Mouse (Mus musculus): ENCODE measurements around the gene Tceal3. TPM values are rescaled to one million over a fixed set of nuclear protein-coding genes. Genes with fewer than 3 reads are reported as not detected.
"Not testable (repeated sequence)": the region's sequence is repeated elsewhere in the genome, so short reads cannot be mapped to it uniquely, and the experiment has no call there.

Gene Tceal3
- polyA plus RNA-seq, 1 experiment from 2014 or later = 7.2 TPM

GRCm38 (mm10) chrX:136624905-136625569 is 34.4 kb downstream of the Tceal3 start:
- Histone ChIP-seq H3K36me3 (ENCODE audit: insufficient read depth, low read length) (no peaks in the 10 kb centered on the region), H3K4me1 (ENCODE audit: insufficient read depth, low read length) (no peaks in the 10 kb centered on the region), H3K27me3 (ENCODE audit: insufficient read depth, low read length) (no peaks in the 10 kb centered on the region), H3K9ac (replicated peaks; ENCODE audit: low read length) (no peak overlapping the region), H3K27ac (ENCODE audit: low read length) (no peak overlapping the region), H3K4me3 (ENCODE audit: low read length) (no peak overlapping the region), H3K9me3 (ENCODE audit: low read length) (no peaks in the 10 kb centered on the region), H3K4me2 (replicated peaks; ENCODE audit: low read depth, low read length) (no peak overlapping the region)
- 54% methylated on average over 9 of the region's 9 CpGs for WGBS
- ATAC-seq (ENCODE audit: low FRiP score, low TSS enrichment) = no peak

- Histone ChIP-seq H3K9me3 (ENCODE audit: low read length) (no peaks in the 10 kb centered on the region), H3K4me1 (ENCODE audit: insufficient read depth, low read length) (no peaks in the 10 kb centered on the region), H3K4me3 (ENCODE audit: low read length) (no peak overlapping the region), H3K27ac (ENCODE audit: low read length) (no peak overlapping the region), H3K9ac (replicated peaks; ENCODE audit: low read length) (no peak overlapping the region), H3K36me3 (ENCODE audit: insufficient read depth, low read length) (no peaks in the 10 kb centered on the region), H3K4me2 (replicated peaks; ENCODE audit: low read depth, low read length) (no peak overlapping the region), H3K27me3 (ENCODE audit: insufficient read depth, low read length) (no peaks in the 10 kb centered on the region)
- WGBS = 63% methylated on average over 4 of the region's 4 CpGs
- ATAC-seq (ENCODE audit: low FRiP score, low TSS enrichment) = no peak
These were observed 35.3 kb downstream of the Tceal3 start for GRCm38 (mm10) chrX:136625959-136626358.

- no peaks in the 10 kb centered on the region for H3K4me1 ChIP-seq (ENCODE audit: insufficient read depth, low read length)
- no peak overlapping the region for H3K9ac ChIP-seq (replicated peaks; ENCODE audit: low read length)
- no peaks in the 10 kb centered on the region for H3K36me3 ChIP-seq (ENCODE audit: insufficient read depth, low read length)
- no peak overlapping the region for H3K4me3 ChIP-seq (ENCODE audit: low read length)
- H3K27me3 ChIP-seq (ENCODE audit: insufficient read depth, low read length) = peaks cover 6% of the 10 kb centered on the region; the same call in 1 of the 2 replicates
- 81% methylated on average over 4 of the region's 4 CpGs for WGBS
- H3K9me3 ChIP-seq (ENCODE audit: low read length) = no peaks in the 10 kb centered on the region
- H3K4me2 ChIP-seq (replicated peaks; ENCODE audit: low read depth, low read length) = no peak overlapping the region
- H3K27ac ChIP-seq (ENCODE audit: low read length) = no peak overlapping the region
- no peak for ATAC-seq (ENCODE audit: low FRiP score, low TSS enrichment)
These were observed 44.5 kb downstream of the Tceal3 start for GRCm38 (mm10) chrX:136635116-136635515.

GRCm38 (mm10) chrX:136639754-136640153 is 49.1 kb downstream of the Tceal3 start:
- no peaks in the 10 kb centered on the region for H3K9me3 ChIP-seq (ENCODE audit: low read length)

GRCm38 (mm10) chrX:136645857-136646256 is 55.2 kb downstream of the Tceal3 start:
- not testable (repeated sequence) for H3K27ac ChIP-seq (ENCODE audit: low read length); ATAC-seq (ENCODE audit: low FRiP score, low TSS enrichment); H3K36me3 ChIP-seq (ENCODE audit: insufficient read depth, low read length); H3K27me3 ChIP-seq (ENCODE audit: insufficient read depth, low read length); H3K9ac ChIP-seq (replicated peaks; ENCODE audit: low read length); H3K4me1 ChIP-seq (ENCODE audit: insufficient read depth, low read length); H3K4me2 ChIP-seq (replicated peaks; ENCODE audit: low read depth, low read length); H3K9me3 ChIP-seq (ENCODE audit: low read length); H3K4me3 ChIP-seq (ENCODE audit: low read length)
- WGBS = 40% methylated on average over 3 of the region's 3 CpGs

More at GRCm38 (mm10) chrX:136639754-136640153, 49.1 kb downstream of the Tceal3 start:
- peaks cover 6% of the 10 kb centered on the region; the same call in 1 of the 2 replicates for H3K27me3 ChIP-seq (ENCODE audit: insufficient read depth, low read length)
- no peak overlapping the region for H3K27ac ChIP-seq (ENCODE audit: low read length)
- no peak for ATAC-seq (ENCODE audit: low FRiP score, low TSS enrichment)
- no peak overlapping the region for H3K4me2 ChIP-seq (replicated peaks; ENCODE audit: low read depth, low read length)
- H3K36me3 ChIP-seq (ENCODE audit: insufficient read depth, low read length) = no peaks in the 10 kb centered on the region
- no peak overlapping the region for H3K4me3 ChIP-seq (ENCODE audit: low read length)
- H3K9ac ChIP-seq (replicated peaks; ENCODE audit: low read length) = no peak overlapping the region
- no peaks in the 10 kb centered on the region for H3K4me1 ChIP-seq (ENCODE audit: insufficient read depth, low read length)
- 42% methylated on average over 4 of the region's 6 CpGs for WGBS

- H3K9ac ChIP-seq (replicated peaks; ENCODE audit: low read length) = peak overlapping the region; percentile 59; the same call in 1 of the 2 replicates
- H3K9me3 ChIP-seq (ENCODE audit: low read length) = no peaks in the 10 kb centered on the region
- H3K36me3 ChIP-seq (ENCODE audit: insufficient read depth, low read length) = no peaks in the 10 kb centered on the region
- H3K4me3 ChIP-seq (ENCODE audit: low read length) = peak overlapping the region; percentile 48
- WGBS = 31% methylated on average over 18 of the region's 20 CpGs
- ATAC-seq (ENCODE audit: low FRiP score, low TSS enrichment) = peak; percentile 76
- peak overlapping the region; percentile 61 for H3K4me2 ChIP-seq (replicated peaks; ENCODE audit: low read depth, low read length)
- peaks cover 12% of the 10 kb centered on the region; the same call in 1 of the 2 replicates for H3K27me3 ChIP-seq (ENCODE audit: insufficient read depth, low read length)
- no peak overlapping the region for H3K27ac ChIP-seq (ENCODE audit: low read length)
- no peaks in the 10 kb centered on the region for H3K4me1 ChIP-seq (ENCODE audit: insufficient read depth, low read length)
These were observed 75.7 kb downstream of the Tceal3 start for GRCm38 (mm10) chrX:136666281-136666706.

- H3K9me3 ChIP-seq (ENCODE audit: low read length); H3K36me3 ChIP-seq (ENCODE audit: insufficient read depth, low read length); H3K4me1 ChIP-seq (ENCODE audit: insufficient read depth, low read length); H3K27ac ChIP-seq (ENCODE audit: low read length): not testable (repeated sequence)
- WGBS = 35% methylated on average over 23 of the region's 24 CpGs
- H3K27me3 ChIP-seq (ENCODE audit: insufficient read depth, low read length) = peaks cover 12% of the 10 kb centered on the region; the same call in 1 of the 2 replicates
- peak overlapping the region; percentile 61 for H3K4me2 ChIP-seq (replicated peaks; ENCODE audit: low read depth, low read length)
- peak overlapping the region; percentile 48 for H3K4me3 ChIP-seq (ENCODE audit: low read length)
- H3K9ac ChIP-seq (replicated peaks; ENCODE audit: low read length) = peak overlapping the region; percentile 59; the same call in 1 of the 2 replicates
- peak; percentile 79 for ATAC-seq (ENCODE audit: low FRiP score, low TSS enrichment)
These were observed 76.3 kb downstream of the Tceal3 start for GRCm38 (mm10) chrX:136666762-136667464.

GRCm38 (mm10) chrX:136668794-136669193 is 78.2 kb downstream of the Tceal3 start:
- no peak overlapping the region for H3K4me3 ChIP-seq (ENCODE audit: low read length)
- peaks cover 12% of the 10 kb centered on the region; the same call in 1 of the 2 replicates for H3K27me3 ChIP-seq (ENCODE audit: insufficient read depth, low read length)
- ATAC-seq (ENCODE audit: low FRiP score, low TSS enrichment) = no peak
- no peaks in the 10 kb centered on the region for H3K9me3 ChIP-seq (ENCODE audit: low read length)
- no peak overlapping the region for H3K4me2 ChIP-seq (replicated peaks; ENCODE audit: low read depth, low read length)
- 70% methylated on average over 2 of the region's 2 CpGs for WGBS
- no peaks in the 10 kb centered on the region for H3K4me1 ChIP-seq (ENCODE audit: insufficient read depth, low read length)
- no peak overlapping the region for H3K27ac ChIP-seq (ENCODE audit: low read length)
- no peaks in the 10 kb centered on the region for H3K36me3 ChIP-seq (ENCODE audit: insufficient read depth, low read length)
- no peak overlapping the region for H3K9ac ChIP-seq (replicated peaks; ENCODE audit: low read length)

GRCm38 (mm10) chrX:136680989-136681388 is 90.3 kb downstream of the Tceal3 start:
- H3K4me1 ChIP-seq (ENCODE audit: insufficient read depth, low read length) = no peaks in the 10 kb centered on the region
- ATAC-seq (ENCODE audit: low FRiP score, low TSS enrichment) = no peak
- H3K4me2 ChIP-seq (replicated peaks; ENCODE audit: low read depth, low read length) = no peak overlapping the region
- no peak overlapping the region for H3K27ac ChIP-seq (ENCODE audit: low read length)
- H3K36me3 ChIP-seq (ENCODE audit: insufficient read depth, low read length) = no peaks in the 10 kb centered on the region
- H3K27me3 ChIP-seq (ENCODE audit: insufficient read depth, low read length) = peaks cover under 1% of the 10 kb centered on the region; the same call in 1 of the 2 replicates
- H3K9me3 ChIP-seq (ENCODE audit: low read length) = no peaks in the 10 kb centered on the region
- H3K4me3 ChIP-seq (ENCODE audit: low read length) = no peak overlapping the region
- WGBS = 59% methylated on average over 3 of the region's 3 CpGs
- no peak overlapping the region for H3K9ac ChIP-seq (replicated peaks; ENCODE audit: low read length)
